Mouse (Mus musculus) T-helper 1 cell (primary cell): ENCODE data around the gene Cd300lb.

Experiments used
- in situ Hi-C: fragments of 300-600 bp; cut with MboI, MseI; formaldehyde crosslinking; loops from one replicate; pipeline ENCODE4 v1.15.1; 2025; ENCODE audit warnings: high pct_unique_total_duplicates

Cd300lb gene

GRCm38 (mm10) chr11:114884380-114885100 lies 49.6 kb downstream of the Cd300lb start:
- in situ Hi-C loops: no loop called here

- in situ Hi-C loops: no loop called here
Observed at GRCm38 (mm10) chr11:114883251-114883789, 50.9 kb downstream of the Cd300lb start.

DNA sequence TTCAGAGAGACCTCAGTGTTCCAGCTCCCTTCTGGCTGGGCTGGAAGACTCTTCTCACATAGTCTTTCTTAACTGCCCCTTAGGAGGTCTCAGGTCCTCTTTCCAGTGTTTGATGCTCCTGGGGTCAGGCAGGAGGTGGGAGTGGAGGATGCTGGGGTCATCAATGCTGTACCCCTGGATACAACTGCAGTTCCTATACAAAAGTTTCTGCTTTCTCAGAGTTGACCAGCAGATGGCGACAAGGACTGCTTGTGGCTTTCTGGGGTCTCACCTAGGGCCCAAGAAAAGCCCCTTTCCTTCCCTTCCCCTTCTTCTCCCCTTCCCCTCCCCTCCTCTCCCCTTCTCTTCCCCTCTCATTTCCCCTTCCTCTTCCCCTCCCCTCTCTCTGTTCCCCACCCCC lies 53.6 kb downstream of the Cd300lb start:
- in situ Hi-C loops: no loop called here

- in situ Hi-C loops: no loop called here
Observed at GRCm38 (mm10) chr11:114880185-114880584, 54.0 kb downstream of the Cd300lb start.

- in situ Hi-C loops: no loop called here
Observed at GRCm38 (mm10) chr11:114879666-114880065, 54.5 kb downstream of the Cd300lb start.

DNA sequence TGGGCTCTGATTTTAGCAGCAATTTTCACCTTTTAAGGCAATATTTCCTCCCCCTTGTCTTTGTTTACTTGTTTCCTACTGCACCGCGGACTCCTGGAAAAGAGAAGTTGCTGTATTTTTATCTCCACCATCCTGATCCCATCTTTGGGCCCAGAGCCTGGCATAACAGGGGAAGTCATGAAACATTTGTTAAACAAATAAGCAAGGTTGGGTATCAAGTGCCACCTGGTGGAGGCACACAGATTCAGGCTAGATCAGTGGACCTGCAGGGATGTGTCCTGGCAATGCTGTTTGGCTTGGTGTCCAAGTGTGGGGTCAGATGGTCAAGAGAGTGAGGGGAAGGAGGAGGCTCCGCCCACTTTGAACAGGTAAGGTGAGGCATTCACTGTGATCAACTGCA lies 57.0 kb downstream of the Cd300lb start:
- in situ Hi-C loops: no loop called here

- in situ Hi-C loops: no loop called here
Observed at GRCm38 (mm10) chr11:114876621-114877020, 57.6 kb downstream of the Cd300lb start.

GRCm38 (mm10) chr11:114876176-114876575 lies 58.0 kb downstream of the Cd300lb start:
- in situ Hi-C loops: no loop called here

- in situ Hi-C loops: no loop called here
Observed at GRCm38 (mm10) chr11:114875301-114875801, 58.8 kb downstream of the Cd300lb start.

- in situ Hi-C loops: no loop called here
Observed at GRCm38 (mm10) chr11:114874226-114875145, 59.7 kb downstream of the Cd300lb start.

- in situ Hi-C loops: no loop called here
Observed at GRCm38 (mm10) chr11:114873022-114873817, 61.0 kb downstream of the Cd300lb start.
